Mouse (Mus musculus) ovary, adult 18-20 months (tissue): ENCODE measurements around the gene Fzd4.

ENCODE experiments used
- DNase-seq: peaks from one replicate; pipeline ENCODE4 v3.0.0; 2022; ENCODE audit warnings: low spot score, mixed read lengths

The Fzd4 gene

GRCm38 (mm10) chr7:89427101-89427500 is 22.9 kb downstream of the Fzd4 start:
- DNase-seq, result no peak

- no peak for DNase-seq
These were observed 24.6 kb downstream of the Fzd4 start for GRCm38 (mm10) chr7:89428804-89429203.

DNA sequence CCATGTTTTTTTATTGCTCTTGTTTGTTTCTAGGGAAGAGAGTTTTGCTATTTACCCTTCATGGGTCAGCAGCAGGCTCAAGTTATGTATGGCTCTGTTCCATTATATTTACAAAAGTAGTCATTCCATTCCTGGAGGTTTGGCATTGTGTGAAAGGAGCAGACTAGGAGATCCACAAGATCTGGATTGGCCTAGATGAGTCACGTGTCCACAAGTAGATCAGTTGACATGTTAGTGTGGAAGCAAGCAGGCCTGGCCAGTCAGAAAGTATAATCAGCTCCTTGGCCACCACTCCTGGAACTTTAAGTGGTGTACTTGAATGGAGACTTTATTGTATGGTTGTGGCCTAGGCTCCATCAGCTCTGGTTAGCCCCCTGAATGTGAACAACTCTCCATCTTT is 25.2 kb downstream of the Fzd4 start:
- no peak for DNase-seq

GRCm38 (mm10) chr7:89431185-89431584 is 27.0 kb downstream of the Fzd4 start:
- no peak for DNase-seq

DNA sequence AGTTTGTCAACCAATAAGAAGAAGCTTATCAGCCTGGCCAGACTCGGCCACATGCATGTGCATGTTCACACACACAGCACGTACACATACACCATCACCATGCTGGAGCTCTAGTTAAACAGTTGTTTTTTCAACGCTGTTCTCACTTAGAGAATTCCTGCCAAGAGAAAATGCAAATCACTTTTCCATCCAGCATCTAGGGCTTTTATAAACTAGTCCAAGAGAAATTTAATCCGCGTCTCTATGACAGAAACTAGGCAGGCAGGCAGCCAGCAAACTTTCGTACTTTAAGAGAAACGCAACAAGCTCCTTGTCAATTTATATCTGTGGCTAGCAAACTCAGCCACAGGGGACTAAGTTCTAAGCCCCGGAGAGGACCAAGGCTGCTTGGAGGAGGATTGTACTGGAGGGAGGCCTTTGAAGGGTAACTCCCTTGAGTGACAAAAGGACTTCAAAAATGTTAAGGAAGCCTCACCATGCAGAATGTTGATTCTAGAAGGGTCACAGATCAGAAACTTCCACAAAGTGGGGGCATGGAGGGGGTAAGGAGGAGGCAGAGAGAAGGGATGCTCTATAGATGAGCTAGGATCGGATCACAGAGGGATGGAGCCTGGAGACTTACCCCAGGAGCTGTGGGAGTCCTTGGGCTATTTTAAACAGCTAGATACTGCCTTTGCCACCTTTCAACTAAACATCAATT is 29.2 kb downstream of the Fzd4 start:
- DNase-seq, result no peak

- DNase-seq, result no peak
These were observed 29.9 kb downstream of the Fzd4 start for GRCm38 (mm10) chr7:89433893-89434616.

DNA sequence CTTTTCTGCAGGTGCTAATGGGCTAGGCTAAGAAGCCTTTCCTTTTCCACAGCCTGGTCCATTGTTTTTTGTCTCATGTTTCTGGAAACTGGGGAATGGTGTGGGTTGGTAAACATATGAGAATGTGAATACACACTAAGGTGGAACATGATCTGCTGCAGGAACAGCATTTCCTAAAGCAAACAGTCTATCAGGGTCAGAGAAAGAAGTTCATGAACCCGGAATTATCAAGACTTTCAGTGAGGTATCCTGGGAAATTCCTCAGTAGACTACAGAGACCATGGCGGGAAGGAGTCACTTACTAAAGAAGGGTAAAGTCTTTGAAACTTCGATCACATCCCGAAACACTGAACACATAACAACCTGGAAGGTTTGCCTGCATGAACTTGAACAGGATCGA is 32.2 kb downstream of the Fzd4 start:
- DNase-seq, result no peak

GRCm38 (mm10) chr7:89437589-89437988 is 33.4 kb downstream of the Fzd4 start:
- DNase-seq, result no peak

- no peak for DNase-seq
These were observed 37.1 kb downstream of the Fzd4 start for GRCm38 (mm10) chr7:89441291-89441690.

DNA sequence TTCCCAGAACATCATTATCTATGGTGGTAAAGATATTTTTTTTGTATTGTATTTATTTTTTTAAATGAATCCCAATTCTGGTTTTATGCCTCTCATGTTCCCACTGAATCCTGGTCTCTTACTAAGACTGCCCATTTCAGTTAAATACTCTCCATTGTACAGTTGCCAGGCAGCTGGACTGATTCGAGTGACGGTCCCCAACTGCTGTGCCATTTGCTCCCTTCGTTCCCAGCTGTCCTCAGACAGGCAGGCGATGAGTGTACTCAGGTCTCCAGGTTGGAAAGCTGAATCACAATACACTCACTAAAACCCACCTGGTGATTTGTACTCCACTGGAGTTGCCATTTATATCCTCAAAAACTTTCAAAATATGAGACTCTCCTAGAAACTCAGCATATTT is 38.1 kb downstream of the Fzd4 start:
- no peak for DNase-seq

GRCm38 (mm10) chr7:89445137-89445536 is 41.0 kb downstream of the Fzd4 start:
- no peak for DNase-seq

DNA sequence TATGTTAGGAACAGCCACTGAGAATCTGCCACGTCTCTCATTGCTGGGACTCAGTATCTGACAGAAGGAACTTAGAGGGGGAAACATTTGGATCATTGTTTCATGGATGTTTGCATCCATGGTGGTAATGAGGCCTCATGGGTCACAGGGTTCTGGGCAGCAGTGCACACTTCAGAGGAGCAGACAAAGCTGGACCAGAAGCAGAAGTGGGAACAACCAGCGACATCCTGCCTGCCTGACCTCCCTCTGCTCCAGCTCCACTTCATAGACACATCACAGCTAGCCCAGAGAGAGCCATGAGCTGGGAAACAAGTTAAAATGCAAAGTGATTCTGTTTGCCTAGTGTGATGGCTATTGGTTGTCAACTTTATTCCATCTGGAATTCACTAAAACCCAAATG is 46.2 kb downstream of the Fzd4 start:
- no peak for DNase-seq

- no peak for DNase-seq
These were observed 52.4 kb downstream of the Fzd4 start for GRCm38 (mm10) chr7:89456380-89457076.

GRCm38 (mm10) chr7:89459691-89460090 is 55.5 kb downstream of the Fzd4 start:
- DNase-seq, result no peak

- DNase-seq, result no peak
These were observed 56.8 kb downstream of the Fzd4 start for GRCm38 (mm10) chr7:89460911-89461310.

- DNase-seq, result no peak
These were observed 57.2 kb downstream of the Fzd4 start for GRCm38 (mm10) chr7:89461351-89461750.
